Mouse (Mus musculus): Measurements from ENCODE around the gene Siae. TPM values are rescaled to one million over a fixed set of nuclear protein-coding genes. Genes with fewer than 3 reads are reported as not detected.

The Siae gene
- total RNA-seq, 2 experiments from 2014 or later, result 10.9 to 12.0 TPM

- DNase-seq (ENCODE audit: low spot score in 2 of 2), result no peak
Observed at GRCm38 (mm10) chr9:37624502-37624901, 69.0 kb downstream of the Siae start.

- DNase-seq (ENCODE audit: low spot score in 2 of 2), result no peak
Observed at GRCm38 (mm10) chr9:37625129-37625528, 69.6 kb downstream of the Siae start.

GRCm38 (mm10) chr9:37625641-37626040 lies 70.1 kb downstream of the Siae start:
- DNase-seq (ENCODE audit: low spot score in 2 of 2), result peak; percentile 62 to 73

- peak; percentile 18 to 40 for DNase-seq (ENCODE audit: low spot score in 2 of 2)
Observed at GRCm38 (mm10) chr9:37626103-37626567, 70.6 kb downstream of the Siae start.

- no peak for DNase-seq (ENCODE audit: low spot score in 2 of 2)
Observed at GRCm38 (mm10) chr9:37627263-37627662, 71.8 kb downstream of the Siae start.

GRCm38 (mm10) chr9:37628581-37628980 lies 73.1 kb downstream of the Siae start:
- DNase-seq (ENCODE audit: low spot score in 2 of 2), result no peak

- DNase-seq (ENCODE audit: low spot score in 2 of 2), result no peak
Observed at GRCm38 (mm10) chr9:37629941-37630340, 74.4 kb downstream of the Siae start.

- DNase-seq (ENCODE audit: low spot score in 2 of 2), result no peak
Observed at GRCm38 (mm10) chr9:37632305-37632704, 76.8 kb downstream of the Siae start.

- no peak for DNase-seq (ENCODE audit: low spot score in 2 of 2)
Observed at GRCm38 (mm10) chr9:37634269-37634668, 78.8 kb downstream of the Siae start.

GRCm38 (mm10) chr9:37636335-37636734 lies 80.8 kb downstream of the Siae start:
- DNase-seq (ENCODE audit: low spot score in 2 of 2), result peak; percentile 64 to 71

GRCm38 (mm10) chr9:37636800-37637542 lies 81.5 kb downstream of the Siae start:
- DNase-seq (ENCODE audit: low spot score in 2 of 2), result no peak

- no peak for DNase-seq (ENCODE audit: low spot score in 2 of 2)
Observed at GRCm38 (mm10) chr9:37638721-37639120, 83.2 kb downstream of the Siae start.

GRCm38 (mm10) chr9:37646246-37646645 lies 90.7 kb downstream of the Siae start:
- DNase-seq (ENCODE audit: low spot score in 2 of 2), result no peak

- DNase-seq (ENCODE audit: low spot score in 2 of 2), result no peak
Observed at GRCm38 (mm10) chr9:37650639-37651038, 95.1 kb downstream of the Siae start.

GRCm38 (mm10) chr9:37653836-37654235 lies 98.3 kb downstream of the Siae start:
- no peak for DNase-seq (ENCODE audit: low spot score in 2 of 2)

GRCm38 (mm10) chr9:37655961-37656360 lies 100.5 kb downstream of the Siae start:
- no peak for DNase-seq (ENCODE audit: low spot score in 2 of 2)

- DNase-seq (ENCODE audit: low spot score in 2 of 2), result no peak
Observed at GRCm38 (mm10) chr9:37656439-37656881, 101.0 kb downstream of the Siae start.

GRCm38 (mm10) chr9:37656931-37657481 lies 101.5 kb downstream of the Siae start, which contains the start of gene Tbrg1:
Tbrg1 (minus strand) TSS chr9:37657312.
- DNase-seq (ENCODE audit: low spot score in 2 of 2), result peak; percentile 72 to 79

- no peak for DNase-seq (ENCODE audit: low spot score in 2 of 2)
Observed at GRCm38 (mm10) chr9:37659413-37659812, 103.9 kb downstream of the Siae start.

- DNase-seq (ENCODE audit: low spot score in 2 of 2), result no peak
Observed at GRCm38 (mm10) chr9:37663210-37663609, 107.7 kb downstream of the Siae start.

GRCm38 (mm10) chr9:37664604-37665003 lies 109.1 kb downstream of the Siae start:
- DNase-seq (ENCODE audit: low spot score in 2 of 2), result no peak

- DNase-seq (ENCODE audit: low spot score in 2 of 2), result no peak
Observed at GRCm38 (mm10) chr9:37666045-37666444, 110.5 kb downstream of the Siae start.

GRCm38 (mm10) chr9:37669115-37669514 lies 113.6 kb downstream of the Siae start, which contains the start of gene Panx3:
Panx3 (minus strand) TSS chr9:37669235.
- no peak for DNase-seq (ENCODE audit: low spot score in 2 of 2)
